Mouse (Mus musculus): ENCODE measurements around the gene Orai2.

DNA sequence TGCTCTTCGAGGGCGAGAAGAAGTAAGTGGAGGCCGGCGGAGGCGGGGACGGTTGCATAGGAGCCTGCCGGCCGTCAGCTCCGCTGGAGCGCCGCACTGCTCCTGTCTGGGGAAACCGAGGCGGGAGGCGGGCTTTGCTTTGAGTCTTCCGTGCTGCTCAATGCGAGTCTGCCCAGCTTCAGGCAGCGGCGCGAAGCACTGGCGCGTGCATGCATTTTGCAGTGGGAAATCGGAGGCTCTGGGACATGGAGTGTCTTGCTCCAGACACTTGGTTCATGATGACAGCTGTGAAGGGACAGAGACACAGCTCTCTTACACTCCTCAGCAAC, 53.8 kb downstream of the Orai2 start:
- TF ChIP-seq GATA1 (IDR thresholded peaks at IDR 0.05; ENCODE audit: borderline replicate concordance, low read length), result no peak
- no peak for TF ChIP-seq CTCF (IDR thresholded peaks at IDR 0.05; ENCODE audit: low read depth, low read length)

All from G1E (cell line).